Mouse (Mus musculus) heart, postnatal 0 days (tissue): ENCODE data around the gene Klhl9. TPM values are rescaled to one million over a fixed set of nuclear protein-coding genes. Genes with fewer than 3 reads are reported as not detected.

Experiments
- ATAC-seq: fragments of 200-750 bp; cut with Nextera tagmentation; 2 replicates; pipeline ENCODE4 v1.8.0; 2017; ENCODE audit warnings: low read depth, moderate number of reproducible peaks, moderate library complexity; ENCODE audit not compliant: insufficient read depth
- DNase-seq: peaks from one replicate; pipeline ENCODE4 v3.0.0-alpha.2; 2016; ENCODE audit warnings: low spot score
- H3K27ac ChIP-seq: fragments of 300-500 bp; sonication (generic); 2 replicates; pipeline ENCODE4 v1.5.1; 2014; ENCODE audit warnings: low read depth, mild to moderate bottlenecking
- H3K27me3 ChIP-seq: fragments of 300-500 bp; sonication (generic); 2 replicates; pipeline ENCODE4 v1.6.1; 2014; ENCODE audit warnings: low read length, mixed read lengths; ENCODE audit not compliant: control insufficient read depth, insufficient read depth
- H3K36me3 ChIP-seq: fragments of 300-500 bp; sonication (generic); replicated peaks from 2 replicates; pipeline ENCODE4 v1.6.1; 2014; ENCODE audit warnings: low read length, mixed read lengths; ENCODE audit not compliant: control insufficient read depth, insufficient read depth
- H3K4me1 ChIP-seq: fragments of 300-500 bp; sonication (generic); 2 replicates; pipeline ENCODE4 v1.6.1; 2014; ENCODE audit warnings: antibody characterized with exemption; ENCODE audit not compliant: control insufficient read depth, insufficient read depth
- H3K4me2 ChIP-seq: fragments of 300-500 bp; sonication (generic); 2 replicates; pipeline ENCODE4 v1.6.1; 2014; ENCODE audit warnings: low read depth, mild to moderate bottlenecking, low read length, moderate library complexity
- H3K4me3 ChIP-seq: fragments of 300-500 bp; sonication (generic); 2 replicates; pipeline ENCODE4 v1.5.1; 2014; ENCODE audit warnings: low read depth, low read length
- H3K9ac ChIP-seq: fragments of 300-500 bp; sonication (generic); replicated peaks from 2 replicates; pipeline ENCODE4 v1.6.1; 2014; ENCODE audit warnings: low read depth, low read length, mixed read lengths
- H3K9me3 ChIP-seq: fragments of 300-500 bp; sonication (generic); replicated peaks from 2 replicates; pipeline ENCODE4 v1.6.1; 2016; ENCODE audit warnings: low read length; ENCODE audit not compliant: control insufficient read depth
- CTCF ChIP-seq: IDR thresholded peaks from 2 replicates; pipeline ENCODE4 v1.5.1; 2016; ENCODE audit warnings: antibody characterized with exemption, control low read depth, low read depth
- EP300 ChIP-seq: IDR thresholded peaks from 2 replicates; pipeline ENCODE4 v1.6.1; 2016; ENCODE audit warnings: antibody characterized with exemption, low read depth
- WGBS: fragments of 180-500 bp; shearing (Covaris S2); extraction: QIAGEN DNeasy Blood & Tissue Kit; methylation state at CpG from one replicate; pipeline ENCODE4 v1.1.7; 2014; 5-methylcytosine and 5-hydroxymethylcytosine counted together
- polyA plus RNA-seq: library from polyadenylated mRNA; unstranded; fragments of >200 nt; fragmentation: Nextera tagmentation; extraction: Ambion mirVana; gene quantifications from 2 replicates; pipeline ENCODE4 v1.2.1, GENCODE M21; 2015
- total RNA-seq: library from RNA; depleted of rRNA; stranded (reverse); fragments of >200 nt; gene quantifications from 2 replicates; pipeline ENCODE4 v1.2.3, GENCODE M21; 2014; ENCODE audit warnings: low replicate concordance

Gene Klhl9
- total and polyA plus RNA-seq, 2 experiments from 2014 or later = 65.9 to 115 TPM

DNA sequence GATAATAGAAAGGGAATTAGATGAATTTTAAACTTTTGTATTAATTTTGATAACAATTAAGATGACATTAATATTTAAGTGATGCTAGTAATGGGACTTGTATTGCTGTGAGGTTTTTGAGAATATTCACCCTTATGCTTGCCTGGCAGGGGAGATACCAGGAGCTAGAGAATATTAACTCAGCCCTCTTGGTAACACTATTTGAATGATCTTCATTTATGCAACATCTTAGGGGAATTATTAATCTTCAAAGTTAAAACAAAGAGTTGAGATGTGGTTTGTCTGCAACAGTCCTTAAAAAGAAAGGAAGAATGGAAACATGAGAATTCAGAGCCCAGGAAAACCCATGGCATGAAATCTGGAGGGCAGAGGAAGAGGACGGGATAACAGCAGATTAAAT lies 23.0 kb downstream of the Klhl9 start:
- H3K4me2 ChIP-seq = no peak overlapping the region
- no peak for TF ChIP-seq EP300
- WGBS = 79% methylated on average over 1 of the region's 1 CpGs

DNA sequence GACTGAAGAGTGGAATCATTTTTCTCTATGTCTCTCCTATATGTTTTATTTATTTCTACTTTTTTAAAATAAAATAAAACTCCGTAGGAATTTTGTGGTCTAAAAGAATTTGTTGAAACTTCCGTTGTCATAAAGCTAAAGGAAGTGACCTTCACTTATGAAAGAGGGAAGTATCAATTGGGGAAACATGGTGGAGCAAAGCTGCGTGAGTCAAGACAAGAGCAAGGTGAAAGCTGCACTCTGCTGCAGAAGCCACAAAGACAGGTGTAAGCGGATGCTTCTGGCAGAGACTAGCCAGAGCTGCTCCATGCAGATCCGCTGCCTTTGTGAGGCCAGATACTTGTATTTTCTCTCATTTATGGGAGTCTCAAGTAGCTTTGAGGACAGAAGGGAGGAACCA lies 23.5 kb downstream of the Klhl9 start:
- no peaks in the 10 kb centered on the region for H3K36me3 ChIP-seq
- no peak overlapping the region for H3K9ac ChIP-seq
- H3K4me2 ChIP-seq = no peak overlapping the region
- DNase-seq (no peak), ATAC-seq (no peak)
- TF ChIP-seq CTCF (no peak), EP300 (no peak)
- no peaks in the 10 kb centered on the region for H3K9me3 ChIP-seq
- H3K27ac ChIP-seq = no peak overlapping the region
- H3K27me3 ChIP-seq = no peaks in the 10 kb centered on the region
- no peak overlapping the region for H3K4me3 ChIP-seq
- H3K4me1 ChIP-seq = no peaks in the 10 kb centered on the region
- WGBS = 80% methylated on average over 5 of the region's 5 CpGs

More for the DNA sequence above, 23.0 kb downstream of the Klhl9 start:
- no peaks in the 10 kb centered on the region for H3K4me1 ChIP-seq
- no peak overlapping the region for H3K9ac ChIP-seq
- H3K9me3 ChIP-seq = no peaks in the 10 kb centered on the region
- H3K27me3 ChIP-seq = no peaks in the 10 kb centered on the region
- H3K36me3 ChIP-seq = no peaks in the 10 kb centered on the region
- H3K27ac ChIP-seq = no peak overlapping the region
- no peak overlapping the region for H3K4me3 ChIP-seq
- ATAC-seq (no peak), DNase-seq (no peak)

DNA sequence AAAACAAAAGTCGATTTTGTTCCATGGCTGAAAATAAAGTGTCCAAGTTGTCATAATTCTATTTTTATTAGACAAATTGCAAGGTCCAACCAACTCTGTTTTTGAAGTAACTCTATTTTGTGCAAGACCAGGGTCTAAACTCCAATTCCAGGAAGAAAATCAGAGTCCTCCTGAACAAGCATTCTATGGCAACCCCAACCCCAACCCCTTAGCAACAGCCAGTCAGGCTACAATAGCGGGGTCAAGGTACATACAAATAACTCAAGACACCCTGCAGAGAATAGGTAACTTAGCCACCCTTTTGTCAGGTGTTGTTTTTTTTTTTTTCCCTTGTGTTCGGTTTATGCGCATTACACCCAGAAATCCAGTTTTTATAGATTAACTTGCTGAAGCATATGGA lies 24.5 kb downstream of the Klhl9 start:
- no peak overlapping the region for H3K4me2 ChIP-seq
- no peak overlapping the region for H3K27ac ChIP-seq
- H3K9ac ChIP-seq = no peak overlapping the region
- H3K36me3 ChIP-seq = no peaks in the 10 kb centered on the region
- H3K9me3 ChIP-seq = no peaks in the 10 kb centered on the region
- DNase-seq (no peak), ATAC-seq (no peak)
- no peak overlapping the region for H3K4me3 ChIP-seq
- TF ChIP-seq CTCF (no peak), EP300 (no peak)
- H3K27me3 ChIP-seq = no peaks in the 10 kb centered on the region
- H3K4me1 ChIP-seq = no peaks in the 10 kb centered on the region
- WGBS = 72% methylated on average over 4 of the region's 4 CpGs

DNA sequence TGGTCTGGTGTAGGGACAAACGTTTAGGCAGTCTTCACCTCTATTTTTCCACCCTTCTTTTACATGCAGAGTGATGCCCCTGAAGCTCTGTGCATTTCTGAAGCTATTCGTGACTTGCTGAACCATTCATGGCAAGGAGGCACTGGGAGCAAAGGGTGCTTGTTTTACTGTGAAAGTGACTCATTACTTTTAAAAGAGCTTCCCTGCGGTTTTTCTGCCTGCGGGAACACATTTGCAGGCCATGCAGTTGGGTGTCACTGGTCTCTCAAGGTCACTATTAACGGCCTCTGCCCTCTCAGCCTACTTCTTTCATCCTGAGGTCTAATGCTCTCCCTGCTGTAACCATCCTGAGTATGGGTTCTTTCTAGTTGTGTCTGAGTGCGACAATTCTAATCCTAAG lies 25.2 kb downstream of the Klhl9 start:
- no peak overlapping the region for H3K27ac ChIP-seq
- no peaks in the 10 kb centered on the region for H3K27me3 ChIP-seq
- no peak for TF ChIP-seq EP300
- no peak for TF ChIP-seq CTCF
- ATAC-seq = no peak
- 59% methylated on average over 6 of the region's 6 CpGs for WGBS
- H3K4me1 ChIP-seq = no peaks in the 10 kb centered on the region
- no peaks in the 10 kb centered on the region for H3K36me3 ChIP-seq
- H3K9ac ChIP-seq = no peak overlapping the region
- DNase-seq = no peak
- no peak overlapping the region for H3K4me3 ChIP-seq
- H3K9me3 ChIP-seq = no peaks in the 10 kb centered on the region
- H3K4me2 ChIP-seq = no peak overlapping the region

DNA sequence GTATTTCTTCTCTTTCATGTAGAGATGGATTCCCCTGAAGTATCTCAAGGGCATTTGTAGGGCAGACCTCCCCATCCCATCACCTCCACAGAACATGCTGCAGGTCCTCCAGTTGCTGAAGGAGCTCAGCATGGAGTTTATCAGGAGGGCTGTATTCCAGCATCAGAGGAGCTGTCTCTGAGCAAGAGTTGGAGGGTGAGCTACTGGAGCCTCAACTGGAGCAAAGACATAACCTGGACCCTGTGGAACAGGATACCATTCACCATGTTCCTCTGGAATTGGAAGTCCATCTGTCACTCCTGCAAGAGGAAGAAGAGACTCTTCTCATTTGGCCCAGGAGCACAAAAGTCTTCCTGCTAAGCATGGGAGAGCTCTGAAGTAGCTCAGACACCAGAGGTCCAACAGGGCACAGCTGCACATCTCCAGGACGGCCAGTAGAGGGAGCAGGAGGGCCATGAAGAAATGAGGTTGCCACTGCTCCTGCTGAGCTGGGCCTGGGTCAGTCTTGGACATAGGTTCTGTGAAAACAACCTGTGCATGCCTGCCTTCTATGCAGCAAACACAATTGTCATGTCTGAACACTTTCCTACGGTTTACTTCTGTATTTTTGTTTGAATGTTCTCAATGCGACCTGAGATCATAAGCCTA lies 25.9 kb downstream of the Klhl9 start:
- no peak overlapping the region for H3K4me2 ChIP-seq
- no peaks in the 10 kb centered on the region for H3K9me3 ChIP-seq
- no peak overlapping the region for H3K4me3 ChIP-seq
- H3K36me3 ChIP-seq = no peaks in the 10 kb centered on the region
- no peaks in the 10 kb centered on the region for H3K27me3 ChIP-seq
- TF ChIP-seq EP300 = no peak
- TF ChIP-seq CTCF = peak; percentile 98
- peak; percentile 69 for ATAC-seq
- DNase-seq = peak; percentile 76
- 25% methylated on average over 3 of the region's 3 CpGs for WGBS
- no peak overlapping the region for H3K27ac ChIP-seq
- no peaks in the 10 kb centered on the region for H3K4me1 ChIP-seq
- H3K9ac ChIP-seq = no peak overlapping the region

DNA sequence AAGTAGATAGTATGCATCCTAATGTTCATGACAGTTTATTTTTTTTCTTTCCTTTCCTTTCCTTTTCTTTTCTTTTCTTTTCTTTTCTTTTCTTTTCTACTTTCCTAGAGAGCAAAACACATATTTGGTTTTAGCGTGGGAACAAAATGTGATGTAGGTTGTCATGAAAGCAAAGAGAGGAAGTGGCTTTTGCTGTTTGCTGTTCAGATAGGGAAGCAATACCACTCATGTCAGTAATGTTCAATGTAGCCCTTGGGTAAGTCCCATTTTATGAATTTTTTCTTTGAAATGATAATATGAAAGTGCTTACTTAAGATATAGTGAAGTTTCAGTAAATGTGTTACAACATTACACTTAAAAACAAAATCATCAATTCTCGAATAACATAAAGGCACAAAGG lies 28.9 kb downstream of the Klhl9 start:
- H3K9ac ChIP-seq = no peak overlapping the region
- DNase-seq = no peak
- WGBS = 67% methylated on average over 2 of the region's 2 CpGs
- no peak for TF ChIP-seq CTCF
- no peak for TF ChIP-seq EP300
- no peak overlapping the region for H3K4me3 ChIP-seq
- H3K4me2 ChIP-seq = no peak overlapping the region
- no peak for ATAC-seq
- H3K9me3 ChIP-seq = no peaks in the 10 kb centered on the region
- H3K27ac ChIP-seq = no peak overlapping the region
- H3K27me3 ChIP-seq = no peaks in the 10 kb centered on the region
- no peaks in the 10 kb centered on the region for H3K36me3 ChIP-seq
- H3K4me1 ChIP-seq = no peaks in the 10 kb centered on the region
